Mouse (Mus musculus) erythroblast, adult 5-6 weeks (primary cell): ENCODE measurements around the gene Uqcc1. TPM values are rescaled to one million over a fixed set of nuclear protein-coding genes. Genes with fewer than 3 reads are reported as not detected.

Experiments used
- total RNA-seq, 2 experiments: library from RNA; stranded (forward) in 1 of 2; stranded (reverse) in 1 of 2; fragments of 150-400 nt in 1 of 2; fragments of 200-764, 138-1000 nt in 1 of 2; gene quantifications; 2 replicates each; pipeline versions ENCODE4 v1.2.3 to v1.2.4; 2015 to 2017; ENCODE audit warnings: low replicate concordance in 2 of 2

The Uqcc1 gene
- total RNA-seq, 2 experiments from 2014 or later, result 4.3 to 6.7 TPM

Other genes starting within 250 kb of the Uqcc1 start
- 41.2 and 41.7 TPM in 2 replicates for gene Trpc4ap, start 237.9 kb downstream of the Uqcc1 start, total RNA-seq (2015; ENCODE audit: low replicate concordance)
- 42.1 and 59.8 TPM in 2 replicates for gene Trpc4ap, start 237.9 kb downstream of the Uqcc1 start, total RNA-seq (2017; ENCODE audit: low replicate concordance)
- 6.7 and 7.3 TPM in 2 replicates for gene Edem2, start 200.8 kb downstream of the Uqcc1 start, total RNA-seq (2015; ENCODE audit: low replicate concordance)
- 8.2 and 9.8 TPM in 2 replicates for gene Edem2, start 200.8 kb downstream of the Uqcc1 start, total RNA-seq (2017; ENCODE audit: low replicate concordance)
- gene Gm17581, start 194.4 kb downstream of the Uqcc1 start, total RNA-seq (2015; ENCODE audit: low replicate concordance), result not detected in 2 replicates
- not detected in 2 replicates for gene Gm17581, start 194.4 kb downstream of the Uqcc1 start, total RNA-seq (2017; ENCODE audit: low replicate concordance)
- gene Procr, start 179.2 kb downstream of the Uqcc1 start, total RNA-seq (2015; ENCODE audit: low replicate concordance), result not detected in 2 replicates
- gene Procr, start 179.2 kb downstream of the Uqcc1 start, total RNA-seq (2017; ENCODE audit: low replicate concordance), result 0.51 TPM in 1 of 2 replicates, not detected in the other
- not detected in 2 replicates for gene Mmp24, start 155.0 kb downstream of the Uqcc1 start, total RNA-seq (2015; ENCODE audit: low replicate concordance)
- not detected in 2 replicates for gene Mmp24, start 155.0 kb downstream of the Uqcc1 start, total RNA-seq (2017; ENCODE audit: low replicate concordance)
- gene BC029722, start 110.9 kb downstream of the Uqcc1 start, total RNA-seq (2015; ENCODE audit: low replicate concordance), result 1.3 and 3.8 TPM in 2 replicates
- gene BC029722, start 110.9 kb downstream of the Uqcc1 start, total RNA-seq (2017; ENCODE audit: low replicate concordance), result 2.4 and 3.5 TPM in 2 replicates
- 20.4 and 58.3 TPM in 2 replicates for gene Eif6, start 103.4 kb downstream of the Uqcc1 start, total RNA-seq (2015; ENCODE audit: low replicate concordance)
- 17.0 and 22.2 TPM in 2 replicates for gene Eif6, start 103.4 kb downstream of the Uqcc1 start, total RNA-seq (2017; ENCODE audit: low replicate concordance)
- not detected in 2 replicates for gene Fam83c, start 95.5 kb downstream of the Uqcc1 start, total RNA-seq (2015; ENCODE audit: low replicate concordance)
- gene Fam83c, start 95.5 kb downstream of the Uqcc1 start, total RNA-seq (2017; ENCODE audit: low replicate concordance), result not detected in 2 replicates
- gene Gm15557, start 10.4 kb upstream of the Uqcc1 start, total RNA-seq (2015; ENCODE audit: low replicate concordance), result not detected in 2 replicates
- not detected in 2 replicates for gene Gm15557, start 10.4 kb upstream of the Uqcc1 start, total RNA-seq (2017; ENCODE audit: low replicate concordance)
- gene Gdf5, start 15.1 kb upstream of the Uqcc1 start, total RNA-seq (2015; ENCODE audit: low replicate concordance), result not detected in 2 replicates
- not detected in 2 replicates for gene Gdf5, start 15.1 kb upstream of the Uqcc1 start, total RNA-seq (2017; ENCODE audit: low replicate concordance)
- gene Cep250, start 26.1 kb upstream of the Uqcc1 start, total RNA-seq (2015; ENCODE audit: low replicate concordance), result 2.7 and 4.0 TPM in 2 replicates
- 8.5 and 11.7 TPM in 2 replicates for gene Cep250, start 26.1 kb upstream of the Uqcc1 start, total RNA-seq (2017; ENCODE audit: low replicate concordance)
- not detected in 2 replicates for gene 6430550D23Rik, start 77.7 kb upstream of the Uqcc1 start, total RNA-seq (2015; ENCODE audit: low replicate concordance)
- 1.4 TPM in 1 of 2 replicates, not detected in the other for gene 6430550D23Rik, start 77.7 kb upstream of the Uqcc1 start, total RNA-seq (2017; ENCODE audit: low replicate concordance)
- gene Ergic3, start 77.7 kb upstream of the Uqcc1 start, total RNA-seq (2015; ENCODE audit: low replicate concordance), result 52.0 and 98.0 TPM in 2 replicates
- 11.4 and 17.8 TPM in 2 replicates for gene Ergic3, start 77.7 kb upstream of the Uqcc1 start, total RNA-seq (2017; ENCODE audit: low replicate concordance)
- not detected in 2 replicates for gene Fer1l4, start 122.6 kb upstream of the Uqcc1 start, total RNA-seq (2015; ENCODE audit: low replicate concordance)
- gene Fer1l4, start 122.6 kb upstream of the Uqcc1 start, total RNA-seq (2017; ENCODE audit: low replicate concordance), result not detected in 2 replicates
- not detected in 2 replicates for gene Spag4, start 134.9 kb upstream of the Uqcc1 start, total RNA-seq (2015; ENCODE audit: low replicate concordance)
- gene Spag4, start 134.9 kb upstream of the Uqcc1 start, total RNA-seq (2017; ENCODE audit: low replicate concordance), result not detected in 2 replicates
- 13.2 and 13.6 TPM in 2 replicates for gene Cpne1, start 181.7 kb upstream of the Uqcc1 start, total RNA-seq (2015; ENCODE audit: low replicate concordance)
- gene Cpne1, start 181.7 kb upstream of the Uqcc1 start, total RNA-seq (2017; ENCODE audit: low replicate concordance), result 6.4 and 16.7 TPM in 2 replicates
- gene Rbm12, start 181.7 kb upstream of the Uqcc1 start, total RNA-seq (2015; ENCODE audit: low replicate concordance), result 21.1 and 22.7 TPM in 2 replicates
- gene Rbm12, start 181.7 kb upstream of the Uqcc1 start, total RNA-seq (2017; ENCODE audit: low replicate concordance), result 8.8 and 9.5 TPM in 2 replicates
- 0.42 and 15.8 TPM in 2 replicates for gene Gm28036, start 196.8 kb upstream of the Uqcc1 start, total RNA-seq (2015; ENCODE audit: low replicate concordance)
- gene Gm28036, start 196.8 kb upstream of the Uqcc1 start, total RNA-seq (2017; ENCODE audit: low replicate concordance), result 5.3 and 14.0 TPM in 2 replicates
- 25.4 and 29.3 TPM in 2 replicates for gene Romo1, start 213.7 kb upstream of the Uqcc1 start, total RNA-seq (2015; ENCODE audit: low replicate concordance)
- gene Romo1, start 213.7 kb upstream of the Uqcc1 start, total RNA-seq (2017; ENCODE audit: low replicate concordance), result 12.7 TPM in 1 of 2 replicates, not detected in the other
- gene Nfs1, start 213.9 kb upstream of the Uqcc1 start, total RNA-seq (2015; ENCODE audit: low replicate concordance), result 6.3 and 17.8 TPM in 2 replicates
- gene Nfs1, start 213.9 kb upstream of the Uqcc1 start, total RNA-seq (2017; ENCODE audit: low replicate concordance), result 12.8 and 13.7 TPM in 2 replicates
- 528 and 548 TPM in 2 replicates for gene Rbm39, start 249.9 kb upstream of the Uqcc1 start, total RNA-seq (2015; ENCODE audit: low replicate concordance)
- gene Rbm39, start 249.9 kb upstream of the Uqcc1 start, total RNA-seq (2017; ENCODE audit: low replicate concordance), result 550 and 778 TPM in 2 replicates